Mouse (Mus musculus) heart, adult 8-10 months (tissue): ENCODE measurements at regions not wholly inside any gene's neighbourhood (a gene's known extent, or its start where the extent isn't known, plus 50 kb on each side); places are given as distances from the start of the nearest gene placed in this dataset.
"Not testable (repeated sequence)": the region's sequence is repeated elsewhere in the genome, so short reads cannot be mapped to it uniquely, and the experiment has no call there.

Experiments used
- DNase-seq: peaks from one replicate; pipeline ENCODE4 v3.0.0; 2022; ENCODE audit warnings: low spot score

DNA sequence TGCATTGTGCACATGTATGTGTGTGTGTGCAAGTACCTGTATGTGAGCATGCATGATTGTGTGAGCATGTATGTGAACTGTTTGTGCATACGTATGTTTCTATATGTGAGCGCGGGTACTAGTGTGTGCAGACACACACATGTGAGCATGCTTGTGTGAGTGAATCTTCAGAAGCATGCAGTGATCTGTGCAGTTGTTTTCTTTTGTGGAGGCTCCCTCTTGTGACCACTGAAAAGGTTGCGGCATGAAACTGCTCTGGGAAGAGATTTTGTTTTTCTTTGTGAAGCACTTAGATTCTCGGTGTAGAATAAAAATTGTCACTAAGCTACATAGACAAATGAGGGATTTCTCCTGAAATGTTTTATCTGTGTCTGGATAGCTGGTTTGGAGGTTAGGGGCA, 189.2 kb upstream of the Rapgef5 start:
- DNase-seq = not testable (repeated sequence)

DNA sequence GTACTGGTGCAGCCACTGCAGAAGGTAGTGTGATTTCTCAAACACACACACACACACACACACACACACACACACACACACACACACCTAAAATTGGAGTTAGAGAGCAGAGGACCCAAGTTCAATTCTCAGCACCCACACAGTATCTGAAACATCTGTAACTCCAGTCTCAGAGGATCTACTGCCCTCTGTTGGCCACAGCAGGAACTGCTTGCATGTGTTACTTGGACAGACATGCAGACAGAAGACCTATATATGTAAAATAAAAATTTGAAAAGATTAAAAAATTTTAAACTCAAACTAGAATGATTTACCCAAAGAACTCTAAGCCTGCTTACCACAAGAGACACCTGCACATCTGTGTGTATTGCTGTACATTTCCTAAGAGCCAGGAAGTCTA, 185.9 kb upstream of the Rapgef5 start:
- no peak for DNase-seq

DNA sequence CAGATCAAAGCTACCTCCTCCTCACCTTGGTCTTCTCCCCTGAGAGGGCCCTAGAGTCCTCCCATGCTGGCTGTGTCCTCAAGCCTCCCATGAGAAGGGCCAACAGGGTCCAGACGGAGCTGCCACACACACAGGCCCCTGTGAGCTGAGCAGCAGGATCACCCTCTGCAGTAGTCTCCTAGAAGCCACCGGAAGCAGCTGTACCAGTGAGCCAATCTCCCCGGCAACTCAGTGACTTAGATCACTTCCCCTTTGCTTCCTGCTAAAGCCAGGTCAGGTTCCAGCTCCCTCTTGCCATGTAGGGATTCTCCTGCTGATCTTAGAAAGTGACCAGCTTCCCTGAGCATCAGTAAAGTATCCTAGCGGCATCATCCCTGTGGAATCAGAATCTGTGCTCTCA, 179.4 kb upstream of the Rapgef5 start:
- DNase-seq = no peak

DNA sequence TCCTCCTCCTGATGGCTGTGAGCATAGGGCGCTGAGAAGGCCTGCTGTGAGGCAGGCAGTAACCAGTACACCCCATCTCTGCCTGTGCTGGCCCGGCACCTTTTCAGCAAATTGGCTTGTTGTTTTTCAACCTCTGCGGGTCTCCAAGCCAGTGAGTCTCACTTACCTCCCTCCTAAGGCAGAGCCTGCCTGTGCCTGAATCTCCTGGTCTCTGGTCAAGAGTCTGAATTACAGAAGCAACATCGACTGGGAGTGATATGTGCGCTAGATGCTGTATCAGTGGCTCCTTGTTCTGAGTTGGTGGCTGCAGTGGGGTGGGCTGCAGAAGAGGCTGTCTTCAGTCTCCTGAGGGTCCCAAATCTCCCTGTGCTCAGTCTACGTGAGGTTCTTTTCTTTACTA, 174.0 kb upstream of the Rapgef5 start:
- no peak for DNase-seq

DNA sequence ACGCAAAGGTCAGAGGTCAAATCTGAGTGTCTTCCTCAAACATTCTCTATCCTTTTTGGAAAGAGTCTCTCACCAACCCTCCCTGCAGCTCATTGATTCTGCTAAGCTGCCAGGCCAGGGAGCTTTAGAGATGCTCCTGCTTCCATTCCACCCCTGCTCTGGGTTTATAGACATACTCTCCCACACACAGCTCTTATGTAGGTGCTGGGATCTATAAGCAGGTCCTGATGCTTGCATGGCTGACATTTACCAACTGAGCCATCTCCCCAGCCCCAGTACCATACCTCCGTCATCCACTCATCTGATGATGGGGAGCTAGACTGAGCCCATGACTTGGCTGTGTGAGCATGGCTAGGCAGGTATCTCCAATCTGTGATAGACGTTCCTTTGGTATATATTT, 173.2 kb upstream of the Rapgef5 start:
- no peak for DNase-seq

DNA sequence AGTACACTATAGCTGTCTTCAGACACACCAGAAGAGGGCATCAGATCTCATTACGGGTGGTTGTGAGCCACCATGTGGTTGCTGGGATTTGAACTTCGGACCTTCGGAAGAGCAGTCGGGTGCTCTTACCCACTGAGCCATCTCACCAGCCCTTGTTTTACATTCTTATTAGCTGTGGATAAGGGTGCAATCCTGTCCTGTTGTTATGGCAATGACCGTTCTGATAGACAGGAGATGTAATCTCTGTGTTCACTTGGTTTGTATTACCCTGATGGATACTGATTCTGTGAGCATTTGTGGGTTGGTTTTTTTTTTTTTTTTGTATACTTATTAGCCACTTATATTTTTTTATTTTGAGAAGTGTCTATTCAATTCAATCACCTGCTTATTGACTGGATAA, 172.7 kb upstream of the Rapgef5 start:
- not testable (repeated sequence) for DNase-seq

DNA sequence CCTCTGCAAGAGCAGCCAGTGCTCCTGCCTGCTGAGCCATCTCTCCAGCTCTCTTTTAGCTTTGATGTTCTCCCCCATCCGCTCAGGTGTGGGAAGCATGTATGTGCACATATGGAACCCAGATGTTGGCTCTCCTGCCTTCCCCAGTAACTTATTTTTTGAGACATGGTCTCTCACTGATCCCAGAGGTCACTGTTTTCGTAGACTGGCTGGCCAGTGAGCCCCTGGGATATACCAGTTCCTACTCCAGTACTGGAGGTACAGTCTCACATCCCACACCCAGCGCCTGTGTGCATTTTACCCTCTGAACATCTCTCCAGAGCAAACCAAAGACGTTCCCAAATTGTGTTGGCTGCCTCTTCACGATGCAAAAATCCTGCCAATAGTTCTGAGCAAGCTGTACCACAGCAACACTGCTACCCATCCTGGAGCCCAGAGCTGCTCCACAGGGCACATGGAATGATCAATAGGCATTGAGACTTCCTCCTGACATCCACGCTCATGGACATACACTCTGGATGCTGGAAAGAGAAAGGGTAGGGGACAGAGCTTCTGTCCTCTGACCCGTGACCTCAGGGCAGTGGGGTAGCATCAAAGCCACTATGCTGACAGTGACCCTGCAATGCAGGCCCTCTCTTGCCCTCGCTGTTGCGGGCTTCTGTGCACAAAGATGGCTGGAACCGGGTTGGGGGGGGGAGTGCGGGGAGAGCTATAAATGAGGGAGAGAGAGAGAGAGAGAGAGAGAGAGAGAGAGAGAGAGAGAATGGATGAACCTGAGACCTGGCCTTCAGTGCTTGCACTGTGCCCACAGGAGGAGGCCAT, 171.8 kb upstream of the Rapgef5 start:
- no peak for DNase-seq

DNA sequence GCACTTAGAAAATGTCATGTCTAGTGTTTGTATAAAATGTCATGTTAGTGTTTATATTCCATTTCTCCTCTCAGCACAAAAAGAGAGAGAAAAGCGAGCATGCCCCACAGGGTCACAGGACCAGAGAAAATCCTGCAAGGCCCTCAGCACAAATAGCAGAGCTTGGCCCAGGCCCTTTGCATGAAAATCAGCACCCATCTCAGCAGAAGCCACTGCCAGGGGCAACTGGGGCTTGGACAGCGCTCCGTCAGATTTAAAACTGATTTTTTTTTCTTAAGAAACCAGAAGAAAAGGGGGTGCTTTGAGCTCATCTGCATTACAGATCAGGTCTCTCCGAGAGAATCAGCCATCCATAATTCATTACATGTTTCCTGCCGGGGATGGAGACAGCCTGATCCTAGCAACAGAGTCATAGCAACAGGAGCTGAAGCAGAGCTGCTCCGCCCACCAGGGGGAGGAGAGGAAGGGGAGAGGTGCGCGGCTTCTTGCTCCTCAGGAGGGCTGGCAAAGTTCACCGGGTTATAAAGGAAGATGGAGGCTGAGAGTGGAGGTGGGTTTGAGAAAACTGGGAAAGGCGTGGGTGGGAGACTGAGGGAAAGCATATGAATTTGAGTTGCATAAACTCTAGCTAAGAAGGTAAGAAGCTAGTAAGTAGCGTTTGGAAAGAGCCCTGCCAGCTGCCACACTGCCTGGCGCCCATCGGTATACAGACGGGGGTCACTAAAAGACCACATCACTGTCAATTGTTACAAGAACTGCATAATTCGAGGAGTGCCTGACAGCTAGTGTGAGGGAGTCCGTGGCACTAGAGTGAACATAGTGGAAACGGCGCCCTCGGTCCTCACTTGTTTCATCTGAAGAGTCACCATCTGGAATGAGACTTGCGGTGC, 170.9 kb upstream of the Rapgef5 start:
- no peak for DNase-seq

DNA sequence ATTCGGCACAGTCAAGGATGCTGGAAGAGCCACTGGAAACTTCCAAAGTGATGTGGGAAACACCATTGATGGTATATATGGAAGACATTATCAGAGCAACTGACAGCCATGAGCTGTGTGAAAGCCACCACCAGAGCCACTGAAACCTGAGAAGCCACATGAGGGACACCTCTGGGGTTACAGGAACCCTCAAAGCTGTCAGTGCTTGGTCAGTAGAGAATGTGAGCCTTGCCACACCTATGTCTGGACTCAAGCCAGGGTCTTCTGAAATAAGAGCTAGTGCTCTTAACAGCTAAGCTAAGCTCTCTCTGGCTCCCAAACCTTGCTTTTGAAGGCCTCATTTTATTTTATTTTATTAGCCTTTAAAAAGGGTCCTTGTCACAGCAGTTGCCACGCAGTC, 170.2 kb upstream of the Rapgef5 start:
- DNase-seq = no peak

DNA sequence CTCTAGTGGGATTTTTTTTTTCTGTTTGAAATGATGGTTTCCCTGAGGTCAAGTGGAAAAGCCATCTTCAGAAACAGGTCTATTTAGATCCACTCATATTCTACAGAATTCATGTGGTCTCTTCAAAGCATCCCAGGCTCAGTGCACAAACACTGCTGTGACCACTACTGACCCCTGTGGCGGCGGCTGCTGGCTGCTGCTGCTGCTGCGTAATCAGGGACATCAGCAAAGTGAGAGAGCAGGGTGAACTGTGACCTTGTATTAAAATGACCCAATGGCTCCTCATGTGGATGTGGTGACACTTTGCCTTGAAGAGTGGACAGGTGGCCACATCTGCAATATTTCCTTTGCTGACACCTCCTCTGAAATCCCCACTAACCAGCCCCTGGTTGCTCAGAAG, 169.1 kb upstream of the Rapgef5 start:
- DNase-seq = no peak

DNA sequence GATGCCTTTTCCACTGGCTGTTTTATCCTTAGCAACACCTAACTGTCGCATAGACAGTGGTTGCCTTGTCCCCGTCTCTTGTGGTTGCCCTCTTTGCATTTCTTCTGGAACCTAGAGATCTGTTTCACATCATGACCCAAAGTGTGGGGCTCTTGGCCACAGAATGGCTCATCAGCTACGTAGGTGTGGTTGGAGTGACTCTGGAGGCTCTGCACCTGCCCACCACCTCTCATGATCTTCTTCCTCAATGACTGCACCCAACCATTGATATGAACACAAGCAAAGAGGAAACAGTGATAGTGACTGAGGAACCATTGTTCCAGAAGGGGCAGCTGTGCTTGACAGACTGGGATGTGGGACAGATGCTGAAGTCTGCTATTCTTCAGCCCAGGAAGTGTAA, 167.8 kb upstream of the Rapgef5 start:
- no peak for DNase-seq

DNA sequence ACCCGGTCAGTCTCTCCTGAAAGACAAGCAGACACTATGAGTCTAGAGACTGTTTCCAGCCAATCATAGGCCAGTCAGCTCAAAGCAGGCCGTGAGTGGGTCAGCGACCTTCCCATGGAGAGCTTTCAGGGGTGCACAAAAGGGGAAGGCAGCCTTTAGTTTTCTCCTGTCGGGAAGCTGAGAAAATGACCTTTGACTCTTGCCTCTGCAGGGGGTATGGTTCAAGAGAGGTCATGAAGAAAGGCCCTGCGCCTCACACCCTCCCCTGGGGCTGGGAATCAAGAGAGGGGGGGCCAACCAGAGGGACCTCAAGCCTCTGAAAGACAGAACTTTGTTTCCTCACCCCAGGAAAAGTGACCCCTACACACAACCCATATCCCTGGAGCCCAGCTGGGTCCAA, 164.4 kb upstream of the Rapgef5 start:
- no peak for DNase-seq

DNA sequence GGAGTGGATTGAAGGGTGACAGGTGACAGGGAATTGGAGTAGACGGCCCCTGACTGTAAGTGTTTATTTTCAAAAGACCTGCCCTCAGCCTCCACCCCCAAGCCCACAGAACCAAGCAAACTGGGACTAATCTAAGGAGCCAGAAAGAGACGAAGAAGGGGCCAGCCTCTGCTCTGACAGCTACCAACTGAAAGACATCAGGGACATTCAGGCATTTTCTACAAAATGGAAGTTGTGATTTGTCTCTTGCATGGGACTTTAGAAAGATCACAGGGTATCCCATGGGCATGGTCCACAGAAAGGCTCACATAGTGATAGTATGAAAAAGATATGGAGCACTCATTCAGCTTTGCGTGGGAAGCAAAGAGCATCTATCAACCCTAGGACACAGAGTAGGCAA, 163.8 kb upstream of the Rapgef5 start:
- no peak for DNase-seq

DNA sequence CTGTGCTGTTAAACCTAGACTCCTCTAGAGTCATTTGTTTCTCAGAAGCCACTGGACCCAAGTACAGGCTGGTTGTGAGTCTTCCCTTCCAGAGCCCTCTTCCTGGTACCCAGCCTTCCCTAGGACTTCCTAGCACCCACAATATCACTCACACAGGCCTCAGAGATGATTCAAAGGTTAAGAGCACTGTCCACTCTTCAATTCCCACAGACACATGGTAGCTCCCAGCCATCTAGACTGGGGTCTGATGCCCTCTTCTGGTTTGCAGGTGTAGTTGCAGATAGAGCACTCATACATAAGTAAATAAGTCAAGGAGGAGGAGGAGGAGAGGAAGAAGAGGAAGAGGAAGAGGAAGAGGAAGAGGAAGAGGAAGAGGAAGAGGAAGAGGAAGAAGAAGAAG, 163.3 kb upstream of the Rapgef5 start:
- DNase-seq = peak; percentile 4

DNA sequence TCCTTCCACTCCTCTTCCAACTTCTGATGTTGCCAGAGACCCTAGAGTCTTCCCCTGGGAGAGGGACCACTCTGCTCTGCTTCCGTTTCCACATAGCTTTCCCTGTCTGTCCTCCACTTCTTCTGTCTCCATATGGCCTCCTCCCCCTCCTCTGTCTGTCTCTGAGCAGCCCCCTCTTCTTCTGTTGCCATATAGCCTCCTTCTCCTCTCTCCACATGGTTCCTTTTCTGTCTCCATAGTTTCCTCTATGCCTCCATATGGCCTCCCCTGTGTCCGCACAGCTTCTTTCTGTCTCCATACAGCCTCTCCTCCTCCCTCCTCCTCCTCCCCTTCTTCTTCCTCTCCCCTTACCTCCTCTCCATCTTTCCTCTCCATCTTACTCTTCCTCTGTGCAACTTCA, 158.5 kb upstream of the Rapgef5 start:
- DNase-seq = no peak

DNA sequence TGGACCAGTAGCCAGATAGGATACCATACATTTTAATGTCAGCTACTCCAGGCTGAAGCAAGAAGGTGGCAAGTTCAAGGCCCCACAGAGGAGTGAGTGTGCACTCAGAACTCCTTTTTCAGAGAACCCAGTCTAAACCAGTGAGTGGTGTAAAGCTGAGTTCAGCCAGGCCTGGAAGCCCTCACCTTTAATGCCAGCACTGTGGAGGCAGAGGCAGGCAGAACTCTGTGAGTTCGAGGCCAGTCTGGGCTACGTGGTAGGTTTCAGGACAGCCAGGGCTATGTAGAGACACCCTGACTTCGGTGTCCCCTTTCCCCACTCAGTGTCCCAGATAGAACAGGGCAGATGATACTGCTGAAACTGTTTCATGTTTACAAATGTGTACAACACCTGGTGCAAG, 157.4 kb upstream of the Rapgef5 start:
- no peak for DNase-seq

DNA sequence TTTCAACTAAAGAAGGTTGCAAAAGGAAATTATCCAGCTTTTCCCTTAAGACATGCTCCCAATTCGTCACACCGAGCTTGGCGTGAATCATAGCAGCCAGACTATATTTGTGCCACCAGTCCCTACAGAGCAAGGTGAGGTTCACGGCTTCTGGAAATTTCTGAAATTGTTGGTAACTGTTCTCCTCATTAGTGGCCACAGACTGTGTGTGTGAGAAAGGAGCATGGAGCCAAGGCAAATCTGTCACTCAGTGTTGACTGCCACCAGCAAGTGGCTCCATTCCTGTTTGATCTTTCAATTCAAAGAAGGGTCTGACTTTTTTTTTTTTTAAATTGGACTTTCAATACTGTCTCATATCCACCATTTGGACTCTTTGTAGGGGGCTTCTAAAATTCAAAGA, 156.1 kb upstream of the Rapgef5 start:
- DNase-seq = no peak

DNA sequence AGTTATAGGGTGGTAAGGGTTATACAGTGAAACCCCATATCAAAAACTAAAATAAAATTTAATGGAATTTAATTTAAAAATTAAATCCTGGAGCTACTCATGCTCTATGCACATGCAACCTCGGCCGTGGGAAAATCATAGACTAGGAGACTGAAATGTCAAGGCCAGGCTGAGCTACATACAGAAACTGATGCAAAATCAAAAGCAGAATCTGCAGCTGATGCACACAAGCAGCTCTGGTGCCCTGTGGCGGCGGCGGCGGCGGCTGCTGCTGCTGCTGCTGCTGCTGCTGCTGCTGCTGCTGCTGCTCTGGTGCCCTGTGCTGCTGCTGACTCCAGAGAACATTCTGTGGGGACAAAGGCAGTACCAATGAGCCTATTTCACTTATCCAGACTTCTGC, 154.5 kb upstream of the Rapgef5 start:
- DNase-seq = no peak

DNA sequence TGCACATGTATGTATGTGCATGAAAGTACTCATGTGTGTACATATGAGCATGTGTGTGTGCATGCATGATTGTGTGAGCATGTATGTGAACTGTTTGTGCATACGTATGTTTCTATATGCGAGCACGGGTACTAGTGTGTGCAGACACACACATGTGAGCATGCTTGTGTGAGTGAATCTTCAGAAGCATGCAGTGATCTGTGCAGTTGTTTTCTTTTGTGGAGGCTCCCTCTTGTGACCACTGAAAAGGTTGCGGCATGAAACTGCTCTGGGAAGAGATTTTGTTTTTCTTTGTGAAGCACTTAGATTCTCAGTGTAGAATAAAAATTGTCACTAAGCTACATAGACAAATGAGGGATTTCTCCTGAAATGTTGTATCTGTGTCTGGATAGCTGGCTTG, 152.8 kb upstream of the Rapgef5 start:
- not testable (repeated sequence) for DNase-seq

DNA sequence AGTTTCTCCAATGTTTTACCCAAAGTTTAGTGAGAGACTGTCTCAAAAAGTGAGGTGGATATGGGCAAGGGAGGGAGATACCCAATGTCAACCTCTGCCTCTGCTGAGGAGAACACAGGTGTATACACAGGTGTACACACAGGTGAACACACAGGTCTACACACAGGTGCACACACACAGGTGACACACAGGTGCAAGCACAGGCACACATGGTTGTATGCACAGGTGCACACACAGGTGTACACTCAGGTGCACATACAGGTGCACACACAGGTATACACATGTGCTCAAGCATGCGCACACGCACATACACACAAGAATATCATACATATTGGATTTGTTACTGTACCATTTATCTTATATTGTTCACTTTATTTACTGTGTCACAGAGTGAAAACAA, 151.1 kb upstream of the Rapgef5 start:
- no peak for DNase-seq

DNA sequence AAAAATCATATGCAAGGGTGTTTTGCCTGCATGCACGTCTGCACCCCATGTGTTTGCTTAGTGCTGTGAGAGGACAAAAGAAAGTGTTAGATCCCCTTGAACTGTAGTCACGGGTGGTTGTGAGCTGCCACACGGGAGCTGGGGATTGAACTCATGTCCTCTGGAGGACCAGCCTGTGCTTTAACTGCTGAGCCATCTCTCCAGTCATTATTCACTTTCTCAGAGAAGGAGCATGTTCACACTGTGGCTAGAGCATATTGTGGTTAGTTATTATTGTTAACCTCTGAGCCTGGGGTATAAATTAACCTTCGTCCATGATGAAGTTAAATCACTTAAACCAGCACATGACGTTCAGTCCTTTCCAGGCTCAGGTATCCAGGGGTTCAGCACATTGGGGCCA, 150.4 kb upstream of the Rapgef5 start:
- DNase-seq = no peak

DNA sequence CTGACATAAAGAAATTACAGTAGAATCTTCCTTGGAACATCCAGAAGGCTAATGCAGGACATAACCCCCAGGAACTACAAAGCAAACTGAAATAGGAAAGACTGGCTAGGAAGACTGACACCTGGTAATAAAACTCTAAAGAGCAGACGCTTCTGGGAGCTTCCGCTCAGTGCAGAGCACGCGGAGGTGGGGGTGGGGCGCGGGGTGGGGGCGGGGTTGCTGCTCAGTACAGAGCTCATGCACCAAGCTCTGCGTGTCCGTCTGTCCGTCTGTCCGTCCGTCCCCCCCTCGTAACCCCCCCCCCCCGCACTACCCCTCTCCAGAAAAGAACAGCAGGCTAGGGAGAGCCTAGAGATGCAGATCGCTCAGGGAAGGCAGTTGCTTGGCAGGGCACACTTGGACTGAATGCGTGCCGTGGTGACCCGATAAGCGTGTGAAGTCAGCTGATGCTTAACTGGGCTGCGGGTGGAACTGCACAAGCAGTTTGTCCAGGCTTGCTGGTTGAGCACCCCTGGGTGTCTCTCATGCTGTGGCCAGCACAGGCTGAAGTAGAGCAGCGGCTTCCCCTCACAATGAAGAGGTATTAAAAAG, 137.9 kb upstream of the Rapgef5 start:
- DNase-seq = no peak
